Mouse (Mus musculus) hindbrain, embryonic 10.5 days (tissue): Measurements from ENCODE around the gene Esyt3. TPM values are rescaled to one million over a fixed set of nuclear protein-coding genes. Genes with fewer than 3 reads are reported as not detected.

ENCODE experiments used
- polyA plus RNA-seq: library from polyadenylated mRNA; unstranded; fragments of >200 nt; fragmentation: Nextera tagmentation; extraction: Ambion mirVana; gene quantifications from 2 replicates; pipeline ENCODE4 v1.2.1, GENCODE M21; 2016

The Esyt3 gene
- polyA plus RNA-seq, 1 experiment from 2014 or later, result 0.37 TPM

Other genes starting within 250 kb of the Esyt3 start
- 1.6 and 2.8 TPM in 2 replicates for gene Pik3cb, start 217.9 kb downstream of the Esyt3 start, polyA plus RNA-seq
- gene Faiml, start 121.3 kb downstream of the Esyt3 start, polyA plus RNA-seq, result not detected in 2 replicates
- gene Cep70, start 115.2 kb downstream of the Esyt3 start, polyA plus RNA-seq, result 34.4 and 37.2 TPM in 2 replicates
- gene Mras, start 78.8 kb upstream of the Esyt3 start, polyA plus RNA-seq, result 10.9 and 16.0 TPM in 2 replicates
- 1.3 TPM in 1 of 2 replicates, not detected in the other for gene Nme9, start 92.9 kb upstream of the Esyt3 start, polyA plus RNA-seq
- 29.1 and 29.6 TPM in 2 replicates for gene Armc8, start 210.3 kb upstream of the Esyt3 start, polyA plus RNA-seq
- gene Dbr1, start 217.2 kb upstream of the Esyt3 start, polyA plus RNA-seq, result 33.0 and 41.7 TPM in 2 replicates